Mouse (Mus musculus): ENCODE data around the gene Atp2a1. TPM values are rescaled to one million over a fixed set of nuclear protein-coding genes. Genes with fewer than 3 reads are reported as not detected.

Atp2a1 gene
- polyA plus RNA-seq, 1 experiment: 2.2 TPM

GRCm38 (mm10) chr7:126482392-126482871, 19.5 kb upstream of the Atp2a1 start:
- Histone ChIP-seq H3ac (ENCODE audit: control insufficient read depth, insufficient read length, low read depth) (peak overlapping the region; percentile 63), H3K27me3 (ENCODE audit: control insufficient read depth, insufficient read depth, insufficient read length) (no peaks in the 10 kb centered on the region), H3K36me3 (ENCODE audit: control insufficient read depth, insufficient read depth) (no peaks in the 10 kb centered on the region), H3K4me3 (ENCODE audit: insufficient read depth, poor library complexity, severe bottlenecking) (peak overlapping the region; percentile 6), H3K79me3 (ENCODE audit: low read depth) (peaks cover 1% of the 10 kb centered on the region), H3K79me2 (ENCODE audit: control insufficient read depth, insufficient read depth) (peaks cover under 1% of the 10 kb centered on the region)
- no peak for TF ChIP-seq MYOD1 (IDR thresholded peaks at IDR 0.05; ENCODE audit: control insufficient read depth, insufficient read length, low read depth)
- TF ChIP-seq MAX (IDR thresholded peaks at IDR 0.05): no peak
- TF ChIP-seq CEBPB (IDR thresholded peaks at IDR 0.05; ENCODE audit: low read depth): no peak

GRCm38 (mm10) chr7:126481699-126482098, 18.8 kb upstream of the Atp2a1 start:
- no peaks in the 10 kb centered on the region for H3K36me3 ChIP-seq (ENCODE audit: control insufficient read depth, insufficient read depth)
- H3K27me3 ChIP-seq (ENCODE audit: control insufficient read depth, insufficient read depth, insufficient read length): no peaks in the 10 kb centered on the region
- H3K79me2 ChIP-seq (ENCODE audit: control insufficient read depth, insufficient read depth): no peaks in the 10 kb centered on the region

GRCm38 (mm10) chr7:126474993-126475581, 12.2 kb upstream of the Atp2a1 start, which contains the start of gene Sh2b1:
Gene Sh2b1 (minus strand): TSS chr7:126475424.
- H3K79me2 ChIP-seq (ENCODE audit: control insufficient read depth, insufficient read depth): peaks cover 29% of the 10 kb centered on the region
- H3ac ChIP-seq (ENCODE audit: control insufficient read depth, insufficient read length, low read depth): peak within 1 kb of the TSS; percentile 83
- H3K27me3 ChIP-seq (ENCODE audit: control insufficient read depth, insufficient read depth, insufficient read length): no peaks in the 10 kb centered on the region
- H3K36me3 ChIP-seq (ENCODE audit: control insufficient read depth, insufficient read depth): peaks cover 6% of the 10 kb centered on the region
- H3K4me3 ChIP-seq (ENCODE audit: insufficient read depth, poor library complexity, severe bottlenecking): peak within 1 kb of the TSS; percentile 60
- TF ChIP-seq CTCF (IDR thresholded peaks at IDR 0.05; ENCODE audit: control insufficient read depth, insufficient read depth, insufficient read length): peak; percentile 54
- TF ChIP-seq MAX (IDR thresholded peaks at IDR 0.05): no peak
- TF ChIP-seq MYOD1 (IDR thresholded peaks at IDR 0.05; ENCODE audit: control insufficient read depth, insufficient read length, low read depth): no peak
- peaks cover 8% of the 10 kb centered on the region for H3K79me3 ChIP-seq (ENCODE audit: low read depth)

More at GRCm38 (mm10) chr7:126481699-126482098, 18.8 kb upstream of the Atp2a1 start:
- TF ChIP-seq MAX (IDR thresholded peaks at IDR 0.05) (no peak), MYOD1 (IDR thresholded peaks at IDR 0.05; ENCODE audit: control insufficient read depth, insufficient read length, low read depth) (no peak), USF1 (IDR thresholded peaks at IDR 0.05; ENCODE audit: low read depth) (no peak), CTCF (IDR thresholded peaks at IDR 0.05; ENCODE audit: control insufficient read depth, insufficient read depth, insufficient read length) (no peak), FOSL1 (IDR thresholded peaks at IDR 0.05; ENCODE audit: insufficient read depth, low read length, poor library complexity, severe bottlenecking) (no peak), MYOG (IDR thresholded peaks at IDR 0.05; ENCODE audit: control insufficient read depth, extremely low read depth, insufficient read length) (no peak), CEBPB (IDR thresholded peaks at IDR 0.05; ENCODE audit: low read depth) (no peak)
- no peak overlapping the region for H3K4me3 ChIP-seq (ENCODE audit: insufficient read depth, poor library complexity, severe bottlenecking)
- no peaks in the 10 kb centered on the region for H3K79me3 ChIP-seq (ENCODE audit: low read depth)
- H3ac ChIP-seq (ENCODE audit: control insufficient read depth, insufficient read length, low read depth): no peak overlapping the region

- TF ChIP-seq CEBPB (IDR thresholded peaks at IDR 0.05; ENCODE audit: low read depth) (no peak), MYOG (IDR thresholded peaks at IDR 0.05; ENCODE audit: control insufficient read depth, extremely low read depth, insufficient read length) (no peak), MYOD1 (IDR thresholded peaks at IDR 0.05; ENCODE audit: control insufficient read depth, insufficient read length, low read depth) (peak; percentile 71), FOSL1 (IDR thresholded peaks at IDR 0.05; ENCODE audit: insufficient read depth, low read length, poor library complexity, severe bottlenecking) (no peak), USF1 (IDR thresholded peaks at IDR 0.05; ENCODE audit: low read depth) (no peak)
- H3K27me3 ChIP-seq (ENCODE audit: control insufficient read depth, insufficient read depth, insufficient read length): no peaks in the 10 kb centered on the region
- H3K79me2 ChIP-seq (ENCODE audit: control insufficient read depth, insufficient read depth): peaks cover 29% of the 10 kb centered on the region
- peaks cover 8% of the 10 kb centered on the region for H3K79me3 ChIP-seq (ENCODE audit: low read depth)
- peaks cover 6% of the 10 kb centered on the region for H3K36me3 ChIP-seq (ENCODE audit: control insufficient read depth, insufficient read depth)
- peak overlapping the region; percentile 60 for H3K4me3 ChIP-seq (ENCODE audit: insufficient read depth, poor library complexity, severe bottlenecking)
- H3ac ChIP-seq (ENCODE audit: control insufficient read depth, insufficient read length, low read depth): peak overlapping the region; percentile 83
These were observed 11.6 kb upstream of the Atp2a1 start for GRCm38 (mm10) chr7:126474486-126474955.

- H3K27me3 ChIP-seq (ENCODE audit: control insufficient read depth, insufficient read depth, insufficient read length): no peaks in the 10 kb centered on the region
- H3K79me2 ChIP-seq (ENCODE audit: control insufficient read depth, insufficient read depth): peaks cover 29% of the 10 kb centered on the region
- H3K36me3 ChIP-seq (ENCODE audit: control insufficient read depth, insufficient read depth): peaks cover 6% of the 10 kb centered on the region
- H3ac ChIP-seq (ENCODE audit: control insufficient read depth, insufficient read length, low read depth): no peak overlapping the region
- no peak overlapping the region for H3K4me3 ChIP-seq (ENCODE audit: insufficient read depth, poor library complexity, severe bottlenecking)
- TF ChIP-seq MYOG (IDR thresholded peaks at IDR 0.05; ENCODE audit: control insufficient read depth, extremely low read depth, insufficient read length) (no peak), MAX (IDR thresholded peaks at IDR 0.05) (no peak)
- peaks cover 8% of the 10 kb centered on the region for H3K79me3 ChIP-seq (ENCODE audit: low read depth)
These were observed 10.7 kb upstream of the Atp2a1 start for GRCm38 (mm10) chr7:126473470-126474086.

- Histone ChIP-seq H3ac (ENCODE audit: control insufficient read depth, insufficient read length, low read depth) (no peak overlapping the region), H3K27me3 (ENCODE audit: control insufficient read depth, insufficient read depth, insufficient read length) (no peaks in the 10 kb centered on the region), H3K4me3 (ENCODE audit: insufficient read depth, poor library complexity, severe bottlenecking) (no peak overlapping the region), H3K79me3 (ENCODE audit: low read depth) (peaks cover 8% of the 10 kb centered on the region), H3K79me2 (ENCODE audit: control insufficient read depth, insufficient read depth) (peaks cover 29% of the 10 kb centered on the region), H3K36me3 (ENCODE audit: control insufficient read depth, insufficient read depth) (peaks cover 7% of the 10 kb centered on the region)
- no peak for TF ChIP-seq CTCF (IDR thresholded peaks at IDR 0.05; ENCODE audit: control insufficient read depth, insufficient read depth, insufficient read length)
- TF ChIP-seq CEBPB (IDR thresholded peaks at IDR 0.05; ENCODE audit: low read depth): no peak
These were observed 9.8 kb upstream of the Atp2a1 start for GRCm38 (mm10) chr7:126472713-126473112.
